Mouse (Mus musculus) right cerebral cortex, postnatal 25 days (tissue): Measurements from ENCODE around the gene Hnf4a.
"Not testable (repeated sequence)": the region's sequence is repeated elsewhere in the genome, so short reads cannot be mapped to it uniquely, and the experiment has no call there.

Source experiments
- DNase-seq: peaks from one replicate; pipeline ENCODE4 v3.0.0; 2022

Hnf4a gene

GRCm38 (mm10) chr2:163596057-163596872 lies 89.7 kb downstream of the Hnf4a start:
- no peak for DNase-seq

GRCm38 (mm10) chr2:163596873-163597155 lies 90.2 kb downstream of the Hnf4a start:
- no peak for DNase-seq

- DNase-seq: no peak
These were observed 91.1 kb downstream of the Hnf4a start for GRCm38 (mm10) chr2:163597661-163598060.

- DNase-seq: no peak
These were observed 92.6 kb downstream of the Hnf4a start for GRCm38 (mm10) chr2:163599226-163599625.

GRCm38 (mm10) chr2:163601066-163601465 lies 94.5 kb downstream of the Hnf4a start:
- no peak for DNase-seq

- DNase-seq: no peak
These were observed 95.1 kb downstream of the Hnf4a start for GRCm38 (mm10) chr2:163601712-163602100.

- peak; percentile 89 for DNase-seq
These were observed 95.7 kb downstream of the Hnf4a start, which contains the start of gene Ttpal for GRCm38 (mm10) chr2:163602101-163602971. Gene Ttpal, plus strand, starts transcription at chr2:163602314.

GRCm38 (mm10) chr2:163606161-163606560 lies 99.6 kb downstream of the Hnf4a start:
- DNase-seq: no peak

- DNase-seq: no peak
These were observed 101.4 kb downstream of the Hnf4a start for GRCm38 (mm10) chr2:163608008-163608407.

GRCm38 (mm10) chr2:163609281-163609975 lies 102.8 kb downstream of the Hnf4a start:
- no peak for DNase-seq

GRCm38 (mm10) chr2:163611176-163611575 lies 104.6 kb downstream of the Hnf4a start:
- no peak for DNase-seq

- DNase-seq: no peak
These were observed 106.6 kb downstream of the Hnf4a start for GRCm38 (mm10) chr2:163613206-163613605.

- DNase-seq: no peak
These were observed 107.4 kb downstream of the Hnf4a start for GRCm38 (mm10) chr2:163613990-163614389.

GRCm38 (mm10) chr2:163615401-163615800 lies 108.8 kb downstream of the Hnf4a start:
- DNase-seq: no peak

GRCm38 (mm10) chr2:163615906-163616651 lies 109.5 kb downstream of the Hnf4a start:
- no peak for DNase-seq

- no peak for DNase-seq
These were observed 110.1 kb downstream of the Hnf4a start for GRCm38 (mm10) chr2:163616652-163617227.

GRCm38 (mm10) chr2:163617232-163617863 lies 110.7 kb downstream of the Hnf4a start:
- no peak for DNase-seq

GRCm38 (mm10) chr2:163617874-163618273 lies 111.3 kb downstream of the Hnf4a start:
- DNase-seq: no peak

- DNase-seq: no peak
These were observed 113.8 kb downstream of the Hnf4a start for GRCm38 (mm10) chr2:163620451-163620850.

- not testable (repeated sequence) for DNase-seq
These were observed 114.8 kb downstream of the Hnf4a start for GRCm38 (mm10) chr2:163621401-163621800.
